In genomic region chr1:34104846-34105245, GRCm38 (mm10) we compare ENCODE assay signal across 16 mouse cellular contexts.
DNase-seq lines count a peak whose midpoint lies in the region; ATAC-seq and TF ChIP-seq lines count a peak whose summit lies in the region.
"Had no signal": no experiment of that assay in that cellular context is flagged by ENCODE, and none has a peak within 500 bp of the region (broad histone marks: within the 10 kb centered on the region; RNA-seq: fewer than 3 reads in every experiment).

No protein-coding gene starts in this region.

- H3K4me1 ChIP-seq in heart, embryonic 12.5 days (replicated peaks), result peaks cover 49% of the 10 kb centered on the region
- peaks cover 16% of the 10 kb centered on the region; the same call in 1 of the 2 replicates for H3K4me1 ChIP-seq in kidney, postnatal 0 days (replicated peaks; ENCODE audit: insufficient read depth, low read length)
- peaks cover 4% of the 10 kb centered on the region for H3K4me1 ChIP-seq in intestine, embryonic 15.5 days (replicated peaks)
- H3K4me1 ChIP-seq in forebrain, embryonic 12.5 days, result peaks cover 39% of the 10 kb centered on the region

- 16% methylated on average over 8 of the region's 8 CpGs for WGBS in heart, embryonic 12.5 days
- 20% methylated on average over 8 of the region's 8 CpGs for WGBS in kidney, postnatal 0 days
- WGBS in intestine, embryonic 15.5 days, result 19% methylated on average over 8 of the region's 8 CpGs
- WGBS in forebrain, embryonic 12.5 days, result 23% methylated on average over 8 of the region's 8 CpGs

- no peaks in the 10 kb centered on the region for H3K36me3 ChIP-seq in heart, embryonic 12.5 days
- no peaks in the 10 kb centered on the region for H3K36me3 ChIP-seq in kidney, postnatal 0 days (ENCODE audit: insufficient read depth, low read length)
- no peaks in the 10 kb centered on the region for H3K36me3 ChIP-seq in intestine, embryonic 15.5 days
- no peaks in the 10 kb centered on the region for H3K36me3 ChIP-seq in forebrain, embryonic 12.5 days (replicated peaks)
- H3K36me3 ChIP-seq: embryonic facial prominence, embryonic 13.5 days; forebrain, embryonic 10.5 days; midbrain, embryonic 12.5 days had no signal

- TF ChIP-seq CTCF in kidney, postnatal 0 days (IDR thresholded peaks at IDR 0.05; ENCODE audit: low read depth), result no peak

- H3K27me3 ChIP-seq in heart, embryonic 12.5 days (replicated peaks), result no peaks in the 10 kb centered on the region
- H3K27me3 ChIP-seq in kidney, postnatal 0 days (ENCODE audit: insufficient read depth, low read length), result no peaks in the 10 kb centered on the region
- no peaks in the 10 kb centered on the region for H3K27me3 ChIP-seq in intestine, embryonic 15.5 days (replicated peaks)
- no peaks in the 10 kb centered on the region; the same call in 1 of the 2 replicates for H3K27me3 ChIP-seq in forebrain, embryonic 12.5 days
- H3K27me3 ChIP-seq: embryonic facial prominence, embryonic 13.5 days; midbrain, embryonic 12.5 days had no signal

- no peak overlapping the region for H3K9ac ChIP-seq in heart, embryonic 12.5 days
- H3K9ac ChIP-seq in kidney, postnatal 0 days (ENCODE audit: low read depth, low read length), result no peak overlapping the region
- H3K9ac ChIP-seq in intestine, embryonic 15.5 days, result no peak overlapping the region
- H3K9ac ChIP-seq in forebrain, embryonic 12.5 days, result no peak overlapping the region
- H3K9ac ChIP-seq: embryonic facial prominence, embryonic 13.5 days; liver, embryonic 14.5 days; midbrain, embryonic 12.5 days had no signal

- ATAC-seq in heart, embryonic 12.5 days (ENCODE audit: insufficient number of reproducible peaks, low FRiP score), result peak; percentile 56; the same call in 1 of the 2 replicates
- no peak for ATAC-seq in kidney, postnatal 0 days (replicated peaks; ENCODE audit: low FRiP score, low read depth)
- ATAC-seq in intestine, embryonic 15.5 days, result peak; percentile 57
- ATAC-seq in forebrain, embryonic 12.5 days (ENCODE audit: low FRiP score), result no peak

- peak overlapping the region; percentile 22 for H3K4me2 ChIP-seq in heart, embryonic 12.5 days
- H3K4me2 ChIP-seq in kidney, postnatal 0 days (ENCODE audit: low read length), result no peak overlapping the region
- no peak overlapping the region for H3K4me2 ChIP-seq in intestine, embryonic 15.5 days (replicated peaks)
- H3K4me2 ChIP-seq in forebrain, embryonic 12.5 days, result no peak overlapping the region
- H3K4me2 ChIP-seq: embryonic facial prominence, embryonic 13.5 days; midbrain, embryonic 12.5 days had no signal

- no peak for DNase-seq in heart, postnatal 4 days
- no peak for DNase-seq in kidney, postnatal 0 days (ENCODE audit: low spot score)
- no peak for DNase-seq in kidney, adult 11 months
- DNase-seq in ES-CJ7 (ENCODE audit: low read depth, low spot score), result peak; percentile 59
- DNase-seq: cerebellum, postnatal 25 days; kidney, postnatal 14 days; layer of hippocampus, adult 9-11 months; lung, postnatal 36 days had no signal

- H3K27ac ChIP-seq in heart, embryonic 12.5 days (ENCODE audit: poor library complexity, severe bottlenecking), result peak overlapping the region; percentile 68
- peak overlapping the region; percentile 25; the same call in 1 of the 2 replicates for H3K27ac ChIP-seq in kidney, postnatal 0 days
- H3K27ac ChIP-seq in intestine, embryonic 15.5 days, result no peak overlapping the region
- no peak overlapping the region for H3K27ac ChIP-seq in forebrain, embryonic 12.5 days
- H3K27ac ChIP-seq: embryonic facial prominence, embryonic 13.5 days; liver, embryonic 14.5 days; midbrain, embryonic 12.5 days had no signal

- peaks cover 6% of the 10 kb centered on the region; the same call in 1 of the 2 replicates for H3K9me3 ChIP-seq in heart, embryonic 12.5 days (replicated peaks)
- no peaks in the 10 kb centered on the region for H3K9me3 ChIP-seq in kidney, postnatal 0 days (replicated peaks; ENCODE audit: low read length)
- H3K9me3 ChIP-seq in intestine, embryonic 15.5 days, result no peaks in the 10 kb centered on the region
- 0 out of 2 replicates have a peak, but pooled peaks cover 4% of the 10 kb centered on the region for H3K9me3 ChIP-seq in forebrain, embryonic 12.5 days
- H3K9me3 ChIP-seq: forebrain, embryonic 10.5 days; midbrain, embryonic 12.5 days had no signal

- no peak overlapping the region for H3K4me3 ChIP-seq in heart, embryonic 12.5 days
- no peak overlapping the region for H3K4me3 ChIP-seq in kidney, postnatal 0 days (replicated peaks; ENCODE audit: low read depth, low read length)
- H3K4me3 ChIP-seq in intestine, embryonic 15.5 days (replicated peaks), result no peak overlapping the region
- no peak overlapping the region for H3K4me3 ChIP-seq in forebrain, embryonic 12.5 days (replicated peaks)
- H3K4me3 ChIP-seq: embryonic facial prominence, embryonic 13.5 days; forebrain, embryonic 10.5 days; midbrain, embryonic 12.5 days; myocyte had no signal

Comparison
In these comparisons a context has a peak if more than half of its experiments do, and no peak if none do; other contexts are left out.
1. ATAC-seq: peak in heart, embryonic 12.5 days (single experiment) and intestine, embryonic 15.5 days (single experiment); none in kidney, postnatal 0 days (single experiment) and forebrain, embryonic 12.5 days (single experiment).
2. H3K27ac ChIP-seq: peak in heart, embryonic 12.5 days (single experiment) and kidney, postnatal 0 days (single experiment); none in intestine, embryonic 15.5 days (single experiment) and forebrain, embryonic 12.5 days (single experiment).